Mouse (Mus musculus): ENCODE results near the gene Nfe2l1. TPM values are rescaled to one million over a fixed set of nuclear protein-coding genes. Genes with fewer than 3 reads are reported as not detected.

Gene Nfe2l1
- polyA plus RNA-seq (2015; fragmentation: Nextera tagmentation; extraction: Ambion mirVana): 69.8 and 72.6 TPM in 2 replicates

DNA sequence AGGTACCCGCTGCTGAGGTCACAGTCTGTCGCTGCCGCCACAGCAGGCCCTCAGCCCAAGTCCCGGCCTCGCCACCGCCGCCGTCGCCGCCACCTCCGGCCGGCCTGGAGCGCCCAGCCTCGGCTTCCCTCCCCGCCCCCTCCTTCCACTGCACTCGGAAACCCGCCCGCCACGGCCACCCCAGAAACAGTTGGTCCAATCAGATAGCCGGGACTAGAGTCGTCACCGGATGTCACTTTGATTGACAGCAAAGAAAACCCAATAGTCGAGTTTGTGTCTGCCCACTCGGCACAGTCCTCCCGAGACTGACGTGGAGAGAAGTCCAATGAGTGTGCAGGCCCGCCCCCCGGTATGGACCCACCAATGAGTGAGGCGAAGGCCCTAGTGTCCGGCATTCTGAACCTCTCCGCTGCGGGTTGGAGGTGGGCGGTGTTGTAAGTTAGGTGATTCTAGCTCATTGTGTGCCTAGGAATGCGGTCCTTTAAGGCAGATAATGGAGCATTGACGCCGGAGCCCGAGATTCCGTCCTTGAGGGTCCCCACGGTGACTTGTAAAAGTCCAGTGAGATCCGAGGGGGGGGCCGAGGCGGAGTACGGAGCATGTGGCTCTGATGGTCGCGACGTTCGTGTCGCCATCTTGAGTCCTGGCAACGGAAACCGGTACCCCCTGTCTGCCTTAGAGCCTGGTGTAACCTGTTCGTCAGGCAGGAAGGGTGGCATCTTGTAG lies at the start of gene Nfe2l1:
Nfe2l1 (minus strand) TSS at position 156 of the 726 bp plus-strand sequence.
- H3K4me2 ChIP-seq: peak within 1 kb of the TSS; percentile 99
- peaks cover 16% of the 10 kb centered on the region for H3K36me3 ChIP-seq
- peak within 1 kb of the TSS; percentile 93 for H3K9ac ChIP-seq
- ATAC-seq (ENCODE audit: low FRiP score): peak; percentile 99
- no peaks in the 10 kb centered on the region for H3K27me3 ChIP-seq
- H3K27ac ChIP-seq: peak within 1 kb of the TSS; percentile 96
- WGBS: under 1% methylated on average over 49 of the region's 51 CpGs
- H3K4me3 ChIP-seq: peak within 1 kb of the TSS; percentile 87
- H3K9me3 ChIP-seq: no peaks in the 10 kb centered on the region
- H3K4me1 ChIP-seq (replicated peaks): peaks cover 45% of the 10 kb centered on the region

DNA sequence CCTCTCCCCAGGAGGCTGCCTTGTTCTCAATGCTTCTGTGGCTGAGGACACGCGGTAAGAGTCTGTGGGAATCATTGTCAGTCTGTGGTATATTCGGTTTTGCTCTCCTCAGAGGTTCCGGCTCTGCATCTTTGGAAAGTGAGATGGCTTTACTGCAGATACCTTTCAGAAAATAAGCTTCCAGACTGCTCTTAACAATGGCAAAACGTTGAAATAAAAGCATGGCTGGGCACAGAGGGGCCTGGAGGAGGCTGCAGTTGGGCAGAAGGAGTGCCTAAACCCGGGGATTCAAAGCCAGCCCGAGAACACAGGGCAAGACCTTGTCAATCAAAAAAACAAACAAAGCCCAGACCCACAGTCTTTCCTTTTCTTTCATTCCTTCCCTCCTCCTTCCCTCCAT lies 49.6 kb upstream of the Nfe2l1 start:
- Histone ChIP-seq H3K27ac (peak overlapping the region; percentile 100), H3K27me3 (no peaks in the 10 kb centered on the region), H3K4me1 (replicated peaks) (peaks cover 52% of the 10 kb centered on the region), H3K9me3 (no peaks in the 10 kb centered on the region), H3K4me2 (no peak overlapping the region), H3K9ac (0 out of 2 replicates have a peak overlapping the region, but pooled peaks have one; percentile 24), H3K4me3 (no peak overlapping the region), H3K36me3 (no peaks in the 10 kb centered on the region)
- ATAC-seq (ENCODE audit: low FRiP score): no peak
- WGBS: 6% methylated on average over 7 of the region's 7 CpGs

DNA sequence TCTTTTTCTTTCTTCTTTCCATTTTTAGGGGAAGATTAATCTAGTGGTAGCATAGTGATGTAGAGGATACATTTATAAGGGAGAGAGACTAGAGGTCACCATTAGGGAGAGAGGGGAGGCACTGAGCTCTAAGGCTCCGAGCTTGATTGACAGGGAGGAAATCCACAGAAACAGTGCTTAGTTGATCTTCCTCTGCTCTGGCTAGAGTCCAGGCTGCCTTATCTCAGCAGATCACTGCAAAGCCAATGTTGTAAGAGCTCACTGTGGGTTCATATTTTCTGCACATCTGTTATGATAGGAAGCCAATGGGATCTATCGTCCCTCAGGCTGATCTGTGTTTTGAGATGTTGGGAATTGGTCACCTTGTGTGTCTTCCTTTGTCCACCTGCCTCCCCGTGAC lies 48.9 kb upstream of the Nfe2l1 start:
- WGBS: 15% methylated on average over 3 of the region's 3 CpGs
- Histone ChIP-seq H3K27me3 (no peaks in the 10 kb centered on the region), H3K9me3 (no peaks in the 10 kb centered on the region), H3K4me2 (no peak overlapping the region), H3K36me3 (no peaks in the 10 kb centered on the region), H3K9ac (no peak overlapping the region), H3K4me1 (replicated peaks) (peaks cover 56% of the 10 kb centered on the region), H3K27ac (peak overlapping the region; percentile 100), H3K4me3 (no peak overlapping the region)
- no peak for ATAC-seq (ENCODE audit: low FRiP score)

DNA sequence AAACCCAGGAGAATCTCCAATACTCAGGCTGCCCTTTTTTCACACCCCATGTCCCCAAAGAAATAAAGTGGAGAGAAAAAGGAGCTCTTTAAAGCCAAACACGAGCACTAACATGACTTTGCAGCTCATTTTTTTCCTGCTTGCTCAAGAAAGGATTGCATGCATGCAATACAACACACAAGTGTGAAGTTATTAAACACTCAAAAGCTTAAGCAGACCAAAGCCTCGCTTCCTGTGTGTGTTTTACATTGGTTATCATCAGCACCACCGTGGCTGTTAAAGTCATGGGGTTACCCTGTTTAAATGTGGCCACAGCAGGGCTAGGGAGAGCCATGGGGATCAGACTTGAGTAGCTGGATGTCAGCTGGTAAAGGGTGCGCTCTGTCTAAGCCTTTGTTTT lies 47.3 kb upstream of the Nfe2l1 start:
- H3K27ac ChIP-seq: peak overlapping the region; percentile 100
- peaks cover 71% of the 10 kb centered on the region for H3K4me1 ChIP-seq (replicated peaks)
- no peaks in the 10 kb centered on the region for H3K9me3 ChIP-seq
- H3K36me3 ChIP-seq: no peaks in the 10 kb centered on the region
- ATAC-seq (ENCODE audit: low FRiP score): no peak
- no peak overlapping the region for H3K4me3 ChIP-seq
- H3K27me3 ChIP-seq: no peaks in the 10 kb centered on the region
- 27% methylated on average over 4 of the region's 4 CpGs for WGBS
- peak overlapping the region; percentile 49 for H3K4me2 ChIP-seq
- peak overlapping the region; percentile 72 for H3K9ac ChIP-seq

DNA sequence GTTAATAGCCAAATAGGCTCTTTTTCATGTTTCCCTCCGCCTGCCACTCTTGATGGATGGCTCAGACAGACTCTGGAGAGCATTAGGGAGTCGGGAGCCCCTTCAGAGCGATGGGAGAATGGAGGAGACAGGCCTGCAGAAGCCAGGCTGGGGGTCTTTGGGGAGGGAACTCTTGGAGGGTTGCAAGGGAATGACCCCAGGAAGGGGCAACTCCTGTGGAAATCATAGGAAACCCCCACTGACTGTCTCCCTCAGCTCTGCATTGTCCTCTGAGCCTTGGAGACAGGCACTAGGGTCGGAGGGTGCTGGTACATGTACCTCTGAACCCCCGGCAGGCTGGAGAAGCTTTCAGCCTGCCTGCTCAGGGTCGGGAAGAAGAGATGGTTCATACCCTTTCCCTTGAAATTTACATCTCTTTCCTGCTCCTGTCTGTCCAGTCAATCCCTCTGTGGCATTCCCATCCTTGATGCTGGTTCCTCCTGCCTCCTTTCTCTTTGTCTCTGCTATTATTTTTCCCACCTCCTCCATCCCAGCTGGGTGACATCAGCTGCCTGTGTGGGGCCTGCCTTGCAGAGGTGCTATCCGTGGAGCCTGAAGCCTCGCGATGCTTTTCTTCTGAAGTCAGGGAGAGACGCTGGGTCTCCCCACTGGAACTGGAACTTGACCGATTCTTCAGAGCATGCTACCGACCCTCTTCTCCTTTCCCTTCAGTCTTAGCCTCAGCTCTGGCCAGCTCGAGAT lies 46.7 kb upstream of the Nfe2l1 start:
- H3K9me3 ChIP-seq: no peaks in the 10 kb centered on the region
- WGBS: 3% methylated on average over 13 of the region's 13 CpGs
- H3K4me2 ChIP-seq: peak overlapping the region; percentile 49
- H3K36me3 ChIP-seq: no peaks in the 10 kb centered on the region
- peak; percentile 72 for ATAC-seq (ENCODE audit: low FRiP score)
- peak overlapping the region; percentile 100 for H3K27ac ChIP-seq
- no peak overlapping the region; the same call in 1 of the 2 replicates for H3K4me3 ChIP-seq
- peaks cover 74% of the 10 kb centered on the region for H3K4me1 ChIP-seq (replicated peaks)
- H3K9ac ChIP-seq: peak overlapping the region; percentile 72
- no peaks in the 10 kb centered on the region for H3K27me3 ChIP-seq

DNA sequence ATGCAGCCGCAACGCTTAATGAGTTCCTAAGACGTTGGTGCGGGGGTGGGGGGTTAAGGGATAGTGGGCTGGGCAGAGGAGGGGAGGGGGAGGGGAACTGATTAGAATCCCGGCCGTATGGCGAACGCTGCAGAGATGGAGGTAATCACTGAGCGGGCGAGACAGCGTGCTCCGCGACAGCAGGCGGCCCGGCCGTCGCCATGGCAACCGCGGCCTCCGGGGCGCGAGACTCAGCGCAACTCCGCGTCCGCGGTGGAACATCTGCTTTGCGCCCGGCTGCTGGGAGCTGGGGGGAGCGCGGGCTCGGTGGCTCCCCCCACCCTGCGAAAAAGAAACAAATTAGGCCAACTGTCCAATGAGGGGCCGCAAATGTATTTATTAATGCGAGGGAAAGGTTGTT lies 46.0 kb upstream of the Nfe2l1 start:
- WGBS: under 1% methylated on average over 35 of the region's 35 CpGs
- no peaks in the 10 kb centered on the region for H3K9me3 ChIP-seq
- ATAC-seq (ENCODE audit: low FRiP score): peak; percentile 91
- no peaks in the 10 kb centered on the region for H3K27me3 ChIP-seq
- peak overlapping the region; percentile 49 for H3K4me2 ChIP-seq
- H3K27ac ChIP-seq: peak overlapping the region; percentile 100
- H3K36me3 ChIP-seq: no peaks in the 10 kb centered on the region
- H3K4me1 ChIP-seq (replicated peaks): peaks cover 76% of the 10 kb centered on the region
- peak overlapping the region; percentile 28 for H3K4me3 ChIP-seq
- peak overlapping the region; percentile 19 for H3K9ac ChIP-seq

DNA sequence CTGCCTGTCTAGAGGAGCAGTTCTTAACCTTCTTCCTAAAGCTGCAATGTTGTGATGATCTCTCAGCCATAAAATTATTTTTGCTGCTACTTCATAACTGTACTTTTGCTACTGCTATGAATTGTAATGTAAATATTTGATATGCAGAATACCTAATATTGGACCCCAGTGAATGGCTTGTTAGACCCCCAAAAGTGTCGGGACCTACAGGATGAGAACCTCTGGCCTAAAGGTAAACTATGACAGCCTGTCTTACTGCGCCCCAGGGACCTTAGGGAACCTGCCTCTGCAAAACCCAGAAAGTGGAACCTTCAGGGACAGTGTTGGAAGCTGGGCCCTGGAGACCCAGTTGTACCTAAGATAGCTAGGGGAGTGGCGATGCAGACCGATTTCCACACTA lies 45.5 kb upstream of the Nfe2l1 start:
- Histone ChIP-seq H3K27ac (peak overlapping the region; percentile 100), H3K9ac (peak overlapping the region; percentile 19; the same call in 1 of the 2 replicates), H3K27me3 (no peaks in the 10 kb centered on the region), H3K4me2 (peak overlapping the region; percentile 49), H3K4me1 (replicated peaks) (peaks cover 76% of the 10 kb centered on the region), H3K4me3 (peak overlapping the region; percentile 28), H3K36me3 (no peaks in the 10 kb centered on the region), H3K9me3 (no peaks in the 10 kb centered on the region)
- ATAC-seq (ENCODE audit: low FRiP score): no peak
- 8% methylated on average over 4 of the region's 4 CpGs for WGBS

DNA sequence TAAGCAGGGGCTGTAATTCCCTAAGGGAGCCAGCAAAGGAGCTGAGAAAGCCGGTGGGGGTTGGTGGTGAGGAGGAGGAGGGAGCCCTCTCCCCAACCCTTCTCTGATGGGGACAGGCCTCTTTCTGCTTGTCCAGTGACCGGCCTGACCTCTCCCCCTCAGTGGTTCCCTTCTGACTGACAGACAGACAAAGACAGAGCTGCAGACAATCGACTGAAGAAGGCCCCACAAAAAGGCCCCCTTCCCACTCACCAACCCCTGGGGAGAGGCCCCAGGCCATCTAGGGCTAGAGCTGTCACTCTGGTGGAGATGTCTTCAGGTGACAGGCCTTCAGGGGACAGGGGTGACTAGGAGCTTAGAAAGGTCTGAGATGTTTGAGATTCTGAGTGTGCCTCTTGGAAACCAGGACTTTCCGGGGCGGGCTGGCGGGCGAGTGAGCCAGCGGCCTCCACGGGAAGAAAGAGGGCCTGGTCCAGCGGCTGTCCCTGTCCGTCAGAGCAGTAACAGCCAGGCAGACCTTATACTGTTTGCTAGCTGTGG lies 43.9 kb upstream of the Nfe2l1 start:
- no peaks in the 10 kb centered on the region for H3K27me3 ChIP-seq
- no peaks in the 10 kb centered on the region for H3K36me3 ChIP-seq
- 6% methylated on average over 11 of the region's 11 CpGs for whole genome bisulfite sequencing
- H3K27ac ChIP-seq: peak overlapping the region; percentile 100
- H3K9me3 ChIP-seq: no peaks in the 10 kb centered on the region
- no peak for ATAC-seq (ENCODE audit: low FRiP score)
- H3K4me2 ChIP-seq: peak overlapping the region; percentile 4; the same call in 1 of the 2 replicates
- H3K9ac ChIP-seq: peak overlapping the region; percentile 66
- H3K4me3 ChIP-seq: no peak overlapping the region
- peaks cover 65% of the 10 kb centered on the region for H3K4me1 ChIP-seq (replicated peaks)

DNA sequence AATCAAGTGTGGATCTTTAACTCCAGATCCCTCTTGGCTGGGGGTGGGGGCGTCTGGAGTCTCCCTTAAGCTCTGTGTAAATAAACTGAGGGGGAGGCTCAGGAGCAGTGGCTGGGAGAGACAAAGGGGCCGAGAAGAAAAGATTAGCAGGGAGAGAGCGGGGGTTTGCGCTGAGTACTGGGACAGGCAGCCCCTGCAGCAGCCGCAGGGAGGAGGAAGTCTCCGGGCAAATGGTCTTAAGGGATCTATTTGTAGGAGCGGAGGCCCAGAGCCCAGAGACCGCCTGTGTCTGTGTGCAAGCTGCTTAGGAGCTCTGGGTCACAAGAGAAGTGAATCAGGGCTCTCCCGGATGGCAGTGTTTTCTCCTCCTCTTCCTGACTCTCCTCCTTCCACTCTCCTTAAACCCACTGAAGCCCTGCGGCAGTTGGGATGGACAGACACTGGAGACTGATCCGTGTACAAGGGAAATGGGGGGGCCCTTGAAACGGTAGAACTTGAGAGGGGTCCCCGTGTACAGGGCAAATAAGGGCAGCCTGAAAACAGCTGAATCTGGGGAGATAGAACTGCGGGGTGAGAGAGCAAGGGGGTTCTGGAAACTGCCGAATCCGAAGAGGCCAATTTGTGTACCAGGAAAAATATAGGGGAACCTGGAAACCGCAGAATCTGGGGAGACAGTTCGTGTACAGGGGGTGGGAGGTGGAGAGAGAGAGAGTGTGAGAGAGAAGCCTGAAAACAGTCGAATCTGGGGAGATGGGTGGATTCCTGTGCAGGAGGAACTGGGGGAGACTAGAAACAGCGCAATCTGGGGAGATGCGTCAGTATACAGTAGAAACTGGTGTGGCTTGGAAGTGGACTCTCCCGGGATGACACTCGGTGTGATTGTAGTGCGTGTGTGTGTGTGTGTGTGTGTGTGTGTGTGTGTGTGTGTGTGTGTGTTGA lies 42.9 kb upstream of the Nfe2l1 start:
- Histone ChIP-seq H3K9ac (peak overlapping the region; percentile 66), H3K27me3 (no peaks in the 10 kb centered on the region)
- 0 out of 2 replicates have a peak, but pooled peaks have one; percentile 11 for ATAC-seq (ENCODE audit: low FRiP score)

DNA sequence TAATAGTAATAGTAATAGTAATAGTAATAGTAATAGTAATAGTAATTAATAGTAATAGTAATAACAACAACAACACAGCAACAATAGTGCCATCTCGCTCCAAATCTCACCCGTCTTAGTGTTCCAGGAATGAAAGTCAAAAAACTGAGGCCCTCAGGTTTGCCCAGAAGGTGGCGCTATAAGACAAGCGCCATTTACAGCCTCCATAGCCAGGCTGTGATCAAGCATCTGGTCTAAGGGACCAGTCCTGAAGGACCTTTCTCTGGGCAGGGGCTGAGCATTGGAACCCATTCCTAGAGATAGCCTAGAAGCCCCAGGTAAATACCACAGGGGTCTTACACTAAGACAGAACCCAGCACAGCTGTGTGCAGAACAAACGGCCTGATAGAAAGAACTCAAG lies 37.4 kb upstream of the Nfe2l1 start:
- WGBS: 10% methylated on average over 5 of the region's 5 CpGs
- no peak overlapping the region for H3K4me2 ChIP-seq
- ATAC-seq (ENCODE audit: low FRiP score): peak; percentile 47; the same call in 1 of the 2 replicates
- no peaks in the 10 kb centered on the region for H3K36me3 ChIP-seq
- H3K9me3 ChIP-seq: no peaks in the 10 kb centered on the region
- H3K27ac ChIP-seq: 0 out of 2 replicates have a peak overlapping the region, but pooled peaks have one; percentile 70
- H3K4me3 ChIP-seq: no peak overlapping the region
- 0 out of 2 replicates have a peak overlapping the region, but pooled peaks have one; percentile 4 for H3K9ac ChIP-seq
- H3K4me1 ChIP-seq (replicated peaks): peaks cover 33% of the 10 kb centered on the region
- H3K27me3 ChIP-seq: no peaks in the 10 kb centered on the region

More for the DNA sequence above, 42.9 kb upstream of the Nfe2l1 start:
- H3K36me3 ChIP-seq: no peaks in the 10 kb centered on the region
- WGBS: 3% methylated on average over 24 of the region's 24 CpGs
- H3K4me1 ChIP-seq (replicated peaks): peaks cover 56% of the 10 kb centered on the region
- no peak overlapping the region for H3K4me3 ChIP-seq
- H3K9me3 ChIP-seq: no peaks in the 10 kb centered on the region
- peak overlapping the region; percentile 100 for H3K27ac ChIP-seq
- peak overlapping the region; percentile 25 for H3K4me2 ChIP-seq

DNA sequence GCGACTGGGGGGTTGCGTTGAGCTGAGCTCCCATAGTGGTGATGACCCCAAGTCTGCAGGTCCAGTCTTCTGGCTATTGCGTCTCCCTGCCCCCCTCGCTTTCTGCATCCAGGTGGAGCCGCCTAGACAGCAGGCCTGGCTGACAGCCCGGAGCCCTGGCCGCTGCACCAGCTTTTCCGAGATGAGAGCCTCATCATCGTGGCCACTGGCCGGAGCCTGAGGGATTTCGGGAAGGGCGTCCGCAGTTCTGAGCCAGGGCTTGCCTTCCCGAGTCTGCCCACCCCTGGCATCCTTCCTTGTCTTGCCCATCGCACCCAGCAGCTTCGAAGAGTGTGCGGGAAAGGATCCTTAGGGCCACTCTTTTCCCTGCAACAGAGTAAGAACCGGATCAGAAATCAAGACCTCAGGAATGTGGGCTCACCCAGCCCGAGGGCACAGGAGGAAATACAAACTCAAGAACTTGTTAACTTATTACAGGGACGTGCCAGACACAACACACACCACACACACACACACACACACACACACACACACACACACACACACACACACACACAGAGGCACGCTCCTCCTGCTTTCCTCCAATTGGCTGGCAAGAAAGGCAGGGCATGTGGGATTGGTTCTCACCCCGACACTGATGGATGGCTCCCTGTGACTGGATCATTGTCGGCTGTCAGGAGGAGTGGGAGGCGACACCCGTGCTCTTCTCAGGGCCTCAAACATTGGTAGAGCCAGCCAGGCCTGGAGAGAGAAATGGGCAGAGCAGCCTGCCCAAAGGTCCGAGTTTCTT lies 33.6 kb upstream of the Nfe2l1 start:
- peak; percentile 44; the same call in 1 of the 2 replicates for ATAC-seq (ENCODE audit: low FRiP score)
- peak overlapping the region; percentile 7; the same call in 1 of the 2 replicates for H3K4me3 ChIP-seq
- peak overlapping the region; percentile 63 for H3K9ac ChIP-seq
- peak overlapping the region; percentile 77 for H3K27ac ChIP-seq
- peaks cover 41% of the 10 kb centered on the region for H3K4me1 ChIP-seq (replicated peaks)
- H3K27me3 ChIP-seq: no peaks in the 10 kb centered on the region
- no peaks in the 10 kb centered on the region for H3K36me3 ChIP-seq
- no peaks in the 10 kb centered on the region for H3K9me3 ChIP-seq
- WGBS: 13% methylated on average over 26 of the region's 26 CpGs
- peak overlapping the region; percentile 45 for H3K4me2 ChIP-seq
